Mouse (Mus musculus) intestine, postnatal 0 days (tissue): ENCODE results near the gene Cdkl4. TPM values are rescaled to one million over a fixed set of nuclear protein-coding genes. Genes with fewer than 3 reads are reported as not detected.

ENCODE experiments used
- ATAC-seq: fragments of 200-750 bp; cut with Nextera tagmentation; 2 replicates; pipeline ENCODE4 v1.8.0; 2017; ENCODE audit warnings: mild to moderate bottlenecking, moderate TSS enrichment, moderate library complexity
- H3K27ac ChIP-seq: fragments of 300-500 bp; sonication (generic); 2 replicates; pipeline ENCODE4 v1.5.1; 2014; ENCODE audit warnings: mild to moderate bottlenecking, low read depth, low read length, moderate library complexity
- H3K27me3 ChIP-seq: fragments of 300-500 bp; sonication (generic); replicated peaks from 2 replicates; pipeline ENCODE4 v1.6.1; 2014; ENCODE audit warnings: low read length, mixed read lengths; ENCODE audit not compliant: control insufficient read depth, insufficient read depth
- H3K36me3 ChIP-seq: fragments of 300-500 bp; sonication (generic); 2 replicates; pipeline ENCODE4 v1.6.1; 2014; ENCODE audit warnings: mild to moderate bottlenecking, moderate library complexity; ENCODE audit not compliant: control insufficient read depth, insufficient read depth
- H3K4me1 ChIP-seq: fragments of 300-500 bp; sonication (generic); replicated peaks from 2 replicates; pipeline ENCODE4 v1.6.1; 2014; ENCODE audit warnings: antibody characterized with exemption, low read length, mixed read lengths; ENCODE audit not compliant: control insufficient read depth, insufficient read depth
- H3K4me2 ChIP-seq: fragments of 300-500 bp; sonication (generic); replicated peaks from 2 replicates; pipeline ENCODE4 v1.6.1; 2014; ENCODE audit warnings: low read depth, mild to moderate bottlenecking, moderate library complexity
- H3K4me3 ChIP-seq: fragments of 300-500 bp; sonication (generic); 2 replicates; pipeline ENCODE4 v1.5.1; 2014; ENCODE audit warnings: low read depth, low read length
- H3K9ac ChIP-seq: fragments of 300-500 bp; sonication (generic); 2 replicates; pipeline ENCODE4 v1.6.1; 2014; ENCODE audit warnings: mild to moderate bottlenecking, low read depth, low read length
- H3K9me3 ChIP-seq: fragments of 300-500 bp; sonication (generic); 2 replicates; pipeline ENCODE4 v1.6.1; 2016; ENCODE audit warnings: mixed run types; ENCODE audit not compliant: control insufficient read depth
- CTCF ChIP-seq: sonication (generic); IDR thresholded peaks from 2 replicates; pipeline ENCODE4 v1.5.1; 2016; ENCODE audit warnings: low read depth, mild to moderate bottlenecking, control low read depth, antibody characterized with exemption, moderate library complexity
- WGBS: fragments of 180-500 bp; shearing (Covaris S2); extraction: QIAGEN DNeasy Blood & Tissue Kit; methylation state at CpG from one replicate; pipeline ENCODE4 v1.1.7; 2014; 5-methylcytosine and 5-hydroxymethylcytosine counted together
- polyA plus RNA-seq: library from polyadenylated mRNA; unstranded; fragments of >200 nt; fragmentation: Nextera tagmentation; extraction: Ambion mirVana; gene quantifications from 2 replicates; pipeline ENCODE4 v1.2.1, GENCODE M21; 2015

Gene Cdkl4
- polyA plus RNA-seq, 1 experiment from 2014 or later: 0.12 TPM

DNA sequence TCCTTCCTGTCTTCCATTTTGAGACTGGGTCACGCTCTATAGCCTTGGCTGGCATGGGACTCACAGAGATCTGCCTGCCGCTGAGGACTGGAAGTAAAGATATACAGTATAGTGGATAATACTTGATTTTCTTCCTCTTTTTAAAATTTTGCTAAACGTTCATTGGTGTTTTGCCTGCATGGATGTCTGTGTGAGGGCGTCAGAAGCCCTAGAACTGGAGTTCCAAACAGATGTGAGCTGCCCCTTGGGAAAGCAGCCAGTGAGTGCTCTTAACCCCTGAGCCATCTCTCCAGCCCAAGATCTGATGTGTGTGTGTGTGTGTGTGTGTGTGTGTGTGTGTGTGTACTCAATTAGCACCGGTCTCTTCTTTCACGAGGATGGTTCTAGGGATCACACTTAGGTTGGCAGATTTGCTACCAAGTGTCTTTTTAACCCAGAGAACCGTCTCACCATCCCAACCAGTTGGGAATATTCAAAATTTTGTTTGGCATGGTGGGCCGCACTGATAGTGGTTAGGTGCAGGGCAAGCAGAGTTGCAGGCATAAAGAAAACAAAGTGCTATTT is 80.9 kb downstream of the Cdkl4 start:
- no peak overlapping the region for H3K27ac ChIP-seq
- H3K4me3 ChIP-seq: no peak overlapping the region
- H3K4me1 ChIP-seq: no peaks in the 10 kb centered on the region
- no peaks in the 10 kb centered on the region for H3K27me3 ChIP-seq
- no peak overlapping the region for H3K9ac ChIP-seq
- no peak for TF ChIP-seq CTCF
- no peaks in the 10 kb centered on the region for H3K9me3 ChIP-seq
- WGBS: 86% methylated on average over 8 of the region's 8 CpGs
- no peak for ATAC-seq
- no peaks in the 10 kb centered on the region for H3K36me3 ChIP-seq
- H3K4me2 ChIP-seq: no peak overlapping the region

DNA sequence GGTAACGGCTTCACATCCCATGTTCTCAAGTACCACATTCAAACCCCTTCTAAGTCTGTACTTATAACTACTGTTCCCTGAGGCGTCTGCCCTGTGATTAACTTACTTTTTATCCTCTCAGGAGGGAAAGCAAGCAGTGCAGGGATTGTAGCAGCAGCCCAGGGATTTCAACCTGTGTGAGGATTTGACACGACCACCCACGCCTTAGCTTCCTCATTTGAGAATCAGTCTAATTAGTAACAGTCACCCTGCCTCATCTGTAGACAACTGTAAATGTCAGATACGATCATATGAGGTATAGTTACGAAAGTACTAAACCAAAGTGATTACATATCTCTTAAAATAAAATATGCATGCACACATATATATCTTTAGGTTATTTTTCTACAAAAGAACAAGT is 81.4 kb downstream of the Cdkl4 start:
- H3K4me1 ChIP-seq: no peaks in the 10 kb centered on the region
- no peak for ATAC-seq
- no peak overlapping the region for H3K4me3 ChIP-seq
- H3K27ac ChIP-seq: no peak overlapping the region
- H3K27me3 ChIP-seq: no peaks in the 10 kb centered on the region
- no peak overlapping the region for H3K9ac ChIP-seq
- no peak for TF ChIP-seq CTCF
- H3K36me3 ChIP-seq: no peaks in the 10 kb centered on the region
- no peak overlapping the region for H3K4me2 ChIP-seq
- WGBS: 79% methylated on average over 6 of the region's 6 CpGs
- H3K9me3 ChIP-seq: no peaks in the 10 kb centered on the region

- no peak; the same call in 1 of the 2 replicates for ATAC-seq
- Histone ChIP-seq H3K4me1 (no peaks in the 10 kb centered on the region), H3K9me3 (no peaks in the 10 kb centered on the region), H3K27me3 (no peaks in the 10 kb centered on the region), H3K36me3 (no peaks in the 10 kb centered on the region), H3K9ac (no peak overlapping the region), H3K27ac (no peak overlapping the region), H3K4me2 (no peak overlapping the region), H3K4me3 (no peak overlapping the region)
- TF ChIP-seq CTCF: no peak
- 36% methylated on average over 1 of the region's 1 CpGs for WGBS
Observed at GRCm38 (mm10) chr17:80493891-80494290, 83.7 kb downstream of the Cdkl4 start.

DNA sequence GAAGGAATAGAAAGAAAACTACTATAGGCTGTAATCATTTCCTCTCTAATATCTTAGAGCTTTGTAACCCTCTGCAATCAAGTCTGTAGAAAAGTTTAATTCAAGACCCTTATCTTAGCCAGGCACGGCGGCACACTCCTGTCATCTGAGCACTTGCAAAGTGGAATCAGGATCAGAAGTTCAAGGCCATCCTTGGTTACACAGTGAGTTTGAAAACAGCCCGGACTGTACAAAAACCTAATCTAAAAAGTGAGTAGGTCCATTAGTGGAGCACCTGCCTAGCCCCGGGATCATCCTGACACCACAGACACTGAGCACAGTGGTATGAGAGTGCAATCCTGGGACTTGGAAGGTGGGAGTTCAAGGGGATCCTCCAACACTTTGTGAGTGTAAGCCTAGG is 84.8 kb downstream of the Cdkl4 start:
- Histone ChIP-seq H3K27me3 (no peaks in the 10 kb centered on the region), H3K9me3 (no peaks in the 10 kb centered on the region), H3K4me2 (no peak overlapping the region), H3K4me1 (no peaks in the 10 kb centered on the region), H3K36me3 (no peaks in the 10 kb centered on the region), H3K9ac (no peak overlapping the region), H3K4me3 (no peak overlapping the region), H3K27ac (no peak overlapping the region)
- ATAC-seq: no peak
- no peak for TF ChIP-seq CTCF
- WGBS: 47% methylated on average over 4 of the region's 4 CpGs

- Histone ChIP-seq H3K9ac (no peak overlapping the region), H3K36me3 (no peaks in the 10 kb centered on the region), H3K9me3 (no peaks in the 10 kb centered on the region), H3K4me3 (no peak overlapping the region), H3K4me1 (no peaks in the 10 kb centered on the region), H3K27ac (no peak overlapping the region), H3K27me3 (no peaks in the 10 kb centered on the region), H3K4me2 (no peak overlapping the region)
- no peak for TF ChIP-seq CTCF
- ATAC-seq: peak; percentile 68
- WGBS: 76% methylated on average over 4 of the region's 4 CpGs
Observed at GRCm38 (mm10) chr17:80492274-80492673, 85.3 kb downstream of the Cdkl4 start.

GRCm38 (mm10) chr17:80490166-80490565 is 87.4 kb downstream of the Cdkl4 start:
- ATAC-seq: no peak
- Histone ChIP-seq H3K4me1 (no peaks in the 10 kb centered on the region), H3K9ac (no peak overlapping the region), H3K36me3 (no peaks in the 10 kb centered on the region), H3K4me3 (no peak overlapping the region), H3K4me2 (no peak overlapping the region), H3K27me3 (no peaks in the 10 kb centered on the region), H3K27ac (no peak overlapping the region), H3K9me3 (no peaks in the 10 kb centered on the region)
- WGBS: 67% methylated on average over 5 of the region's 5 CpGs
- TF ChIP-seq CTCF: no peak

GRCm38 (mm10) chr17:80488918-80489317 is 88.7 kb downstream of the Cdkl4 start:
- Histone ChIP-seq H3K9ac (no peak overlapping the region), H3K36me3 (no peaks in the 10 kb centered on the region), H3K9me3 (no peaks in the 10 kb centered on the region), H3K4me1 (no peaks in the 10 kb centered on the region), H3K27me3 (no peaks in the 10 kb centered on the region), H3K27ac (no peak overlapping the region), H3K4me2 (no peak overlapping the region), H3K4me3 (no peak overlapping the region)
- no peak for ATAC-seq
- WGBS: 71% methylated on average over 3 of the region's 3 CpGs
- no peak for TF ChIP-seq CTCF
